Comparison of ENCODE assay signal across 10 mouse cellular contexts in the genomic region with DNA sequence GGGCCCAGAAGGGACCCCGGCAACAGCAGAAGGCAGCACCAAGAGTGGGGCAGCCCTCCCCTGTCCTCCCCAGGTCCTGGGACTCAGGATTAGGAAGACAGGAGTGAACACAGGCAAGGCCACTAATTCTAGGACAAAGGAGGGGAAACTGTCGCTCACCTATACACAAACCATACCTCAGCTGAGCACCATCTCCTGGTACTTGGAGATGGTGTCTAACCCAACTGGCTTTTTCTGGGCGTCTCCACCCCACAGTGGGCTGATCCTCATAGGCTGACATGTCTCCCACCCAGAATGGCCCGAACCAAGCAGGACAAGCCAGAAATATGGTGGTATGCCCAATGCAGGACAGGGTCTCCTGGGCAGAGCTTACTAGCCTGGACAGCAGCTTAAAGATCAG.
"Had no signal": no experiment of that assay in that cellular context is flagged by ENCODE, and none has a peak within 500 bp of the region (broad histone marks: within the 10 kb centered on the region; RNA-seq: fewer than 3 reads in every experiment).

No protein-coding gene starts in this region.

- ATAC-seq: midbrain, embryonic 15.5 days had no signal

- H3K9me3 ChIP-seq: liver, embryonic 13.5 days; midbrain, embryonic 12.5 days; midbrain, embryonic 15.5 days had no signal

- H3K4me3 ChIP-seq: left cerebral cortex, adult 2 months; liver, embryonic 13.5 days; midbrain, embryonic 12.5 days; midbrain, embryonic 15.5 days had no signal

- H3K9ac ChIP-seq: liver, embryonic 13.5 days; midbrain, embryonic 12.5 days; midbrain, embryonic 15.5 days had no signal

- H3K27me3 ChIP-seq: liver, embryonic 13.5 days; midbrain, embryonic 12.5 days; midbrain, embryonic 15.5 days had no signal

- H3K36me3 ChIP-seq: midbrain, embryonic 12.5 days; midbrain, embryonic 15.5 days had no signal

- DNase-seq: kidney, adult 9 months; kidney, postnatal 14 days; kidney, postnatal 4 days; liver, embryonic 13.5 days; lung, adult 2 months; lung, postnatal 14 days; thymus, postnatal 25 days had no signal

- H3K4me2 ChIP-seq: liver, embryonic 13.5 days; midbrain, embryonic 12.5 days; midbrain, embryonic 15.5 days had no signal

- H3K27ac ChIP-seq: left cerebral cortex, adult 2 months; liver, embryonic 13.5 days; midbrain, embryonic 12.5 days; midbrain, embryonic 15.5 days had no signal

- H3K4me1 ChIP-seq: midbrain, embryonic 12.5 days; midbrain, embryonic 15.5 days had no signal
